Mouse (Mus musculus) MN1 (cell line): ENCODE results near the gene Fam208a.

ENCODE experiments used
- DNase-seq: peaks from one replicate; pipeline ENCODE4 v3.0.0-alpha.2; 2016; ENCODE audit warnings: low spot score

Gene Fam208a

DNA sequence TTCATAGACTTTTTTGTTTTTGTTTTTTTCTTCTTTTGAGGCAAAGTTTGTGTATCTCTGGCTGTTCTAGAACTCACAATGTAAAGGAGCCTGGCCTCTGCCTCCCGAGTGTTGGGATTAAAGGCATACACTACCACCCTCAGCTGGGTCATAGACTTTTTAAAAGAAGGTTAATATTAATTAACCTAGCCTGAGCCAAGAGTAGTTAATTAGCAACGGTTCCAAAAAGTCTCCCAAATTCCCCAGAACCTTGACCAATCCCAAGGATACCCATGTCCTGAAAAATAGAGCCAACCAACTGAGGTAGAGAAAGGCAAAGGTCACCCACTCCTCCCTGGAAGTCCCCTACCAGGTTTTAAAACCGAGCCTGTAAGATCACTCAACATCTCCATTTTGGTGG is 7.8 kb upstream of the Fam208a start:
- DNase-seq = no peak

DNA sequence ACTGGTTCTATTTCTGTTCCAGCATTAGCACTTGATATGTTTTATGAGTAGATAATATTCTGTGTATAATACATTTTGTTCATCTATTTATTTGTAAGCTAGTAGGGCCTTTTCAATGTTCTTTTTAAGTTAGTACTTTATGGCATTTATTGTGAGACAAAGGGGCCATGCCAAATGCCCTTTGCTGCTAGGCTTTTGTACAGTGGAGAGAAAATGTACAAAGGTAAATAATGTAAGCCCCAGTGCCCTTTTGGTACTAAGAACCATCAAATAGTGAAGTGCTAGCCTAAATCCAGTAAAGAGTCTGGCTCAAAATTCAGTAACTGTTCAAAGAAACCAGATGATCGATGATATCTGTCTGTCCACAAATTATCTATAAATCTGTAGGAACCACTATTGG is 6.3 kb upstream of the Fam208a start:
- no peak for DNase-seq

DNA sequence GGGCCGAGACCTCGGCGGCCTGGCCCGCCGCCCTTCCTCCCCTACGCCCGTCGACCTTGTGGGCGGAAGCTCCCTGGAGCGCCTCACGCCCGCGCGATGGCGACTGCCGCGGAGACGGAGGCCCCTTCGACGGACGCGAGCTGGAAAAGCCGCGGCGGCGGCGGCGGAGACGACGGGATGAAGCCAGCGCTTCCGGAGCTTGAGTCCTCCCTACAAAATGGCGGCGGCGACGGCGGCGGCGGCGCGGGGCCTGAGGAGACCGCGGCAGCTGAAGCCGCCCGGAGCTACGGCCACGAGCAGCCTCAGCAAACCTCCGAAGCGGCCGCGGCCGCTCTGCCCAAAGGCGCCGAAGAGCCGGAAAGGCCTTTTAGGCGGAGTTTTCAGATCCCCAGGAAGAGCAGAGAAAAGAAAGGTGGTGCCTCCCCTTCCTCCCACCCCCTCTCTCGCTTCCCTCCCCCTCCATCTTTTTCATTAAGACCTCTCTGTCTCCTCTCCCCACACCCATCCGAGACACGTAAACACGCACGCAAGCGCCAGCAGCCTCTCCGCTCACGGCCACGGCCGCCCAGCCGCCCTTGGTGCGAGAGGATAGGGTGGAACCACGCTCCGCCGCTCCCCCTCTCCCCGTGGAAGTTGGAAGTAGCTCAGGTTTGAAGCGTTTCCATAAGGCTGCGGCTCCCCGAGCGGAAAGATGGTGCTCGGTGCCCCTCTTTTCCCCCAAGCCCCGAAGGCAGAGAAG is 508 bp downstream of the Fam208a start:
- DNase-seq = peak; percentile 87

DNA sequence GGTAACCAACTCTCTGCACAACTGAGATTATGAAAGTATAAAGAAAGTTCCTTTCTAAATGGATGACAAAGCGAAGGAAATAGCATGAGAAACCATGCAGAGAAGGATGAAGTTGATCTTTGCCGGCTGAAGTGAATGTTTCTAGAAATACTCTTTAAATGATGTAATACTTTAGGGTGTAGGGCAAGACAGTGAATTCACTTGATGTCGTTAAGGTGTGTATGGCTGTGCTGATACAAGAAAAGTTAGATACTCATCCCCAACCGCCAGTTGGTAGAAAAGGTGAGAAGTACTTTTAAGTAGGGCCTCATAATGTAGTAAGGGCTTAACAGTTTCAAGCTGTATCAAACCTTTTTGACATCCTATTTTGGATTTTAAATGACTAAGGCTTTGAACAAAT is 1.6 kb downstream of the Fam208a start:
- no peak for DNase-seq

DNA sequence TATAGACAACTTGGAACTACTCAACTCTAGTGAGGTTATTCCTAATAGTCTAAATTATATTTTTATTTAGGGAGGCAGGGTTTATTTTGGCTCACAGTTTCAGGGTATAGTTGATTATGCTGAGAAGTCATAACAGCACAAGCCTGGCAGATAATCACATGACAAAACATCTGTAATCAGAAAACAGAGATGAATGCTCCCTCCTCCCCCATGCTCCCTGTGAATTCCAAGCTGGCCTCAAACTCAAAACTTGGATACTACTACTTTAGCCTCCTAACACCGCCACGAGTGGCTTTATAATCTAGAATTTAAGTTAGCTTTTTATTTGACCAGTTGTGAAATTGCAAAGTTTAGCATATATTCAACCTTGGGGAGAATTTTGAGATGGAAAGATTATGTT is 3.4 kb downstream of the Fam208a start:
- DNase-seq = no peak

DNA sequence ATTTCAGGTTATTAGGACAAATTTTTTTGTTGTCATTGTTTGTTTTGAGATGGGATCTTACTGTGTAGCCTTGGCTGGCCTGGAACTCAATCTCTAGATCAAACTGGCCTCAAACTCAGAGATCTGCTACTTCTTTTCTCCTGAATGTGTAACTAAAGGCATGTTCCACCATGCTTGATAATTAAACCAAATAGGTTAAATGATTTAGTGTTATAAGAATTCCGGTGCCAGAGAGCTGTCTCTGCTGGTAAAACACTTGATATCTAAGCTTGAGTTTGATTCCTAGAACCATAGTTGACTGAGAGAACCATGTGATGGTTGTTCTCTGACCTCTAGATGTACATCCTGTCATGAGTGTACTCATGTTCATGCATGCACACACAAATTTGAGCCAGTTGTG is 7.5 kb downstream of the Fam208a start:
- no peak for DNase-seq

DNA sequence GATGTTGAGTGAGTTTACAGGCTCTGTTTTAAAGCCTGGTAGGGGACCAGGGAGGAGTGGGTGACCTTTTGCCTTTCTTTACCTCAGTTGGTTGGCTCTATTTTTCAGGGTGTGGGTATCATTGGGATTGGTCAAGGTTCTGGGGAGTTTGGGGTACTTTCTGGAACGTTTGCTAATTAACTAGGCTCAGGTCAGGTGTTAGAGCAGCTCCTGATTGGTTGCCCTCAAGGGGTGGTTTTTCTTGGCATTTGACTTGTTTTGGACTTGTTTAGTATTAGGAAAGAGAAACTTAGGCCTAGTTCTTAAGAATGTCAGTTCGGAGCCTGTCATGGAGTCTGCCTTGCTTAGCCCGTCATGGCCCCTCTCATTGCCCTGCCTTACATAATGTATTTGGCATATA is 8.2 kb downstream of the Fam208a start:
- no peak for DNase-seq

DNA sequence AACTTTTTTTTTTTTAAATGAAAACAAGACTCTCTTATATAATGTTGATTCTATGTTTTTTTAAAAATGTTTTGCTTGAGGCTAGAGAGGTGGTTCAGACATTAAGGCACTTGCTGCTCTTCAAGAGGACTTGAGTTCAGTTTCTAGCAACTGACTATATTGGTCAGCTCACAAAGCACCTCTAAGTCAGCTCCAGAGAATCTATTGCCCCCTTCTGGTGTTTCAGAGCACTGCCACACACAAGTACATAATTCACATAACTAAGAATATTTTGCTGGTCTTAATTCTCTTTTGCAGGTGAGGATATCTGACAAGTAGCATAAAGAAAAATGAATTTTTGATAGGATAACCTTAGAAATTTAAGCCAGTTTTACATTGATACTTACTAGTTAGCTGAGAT is 12.3 kb downstream of the Fam208a start:
- DNase-seq = no peak

DNA sequence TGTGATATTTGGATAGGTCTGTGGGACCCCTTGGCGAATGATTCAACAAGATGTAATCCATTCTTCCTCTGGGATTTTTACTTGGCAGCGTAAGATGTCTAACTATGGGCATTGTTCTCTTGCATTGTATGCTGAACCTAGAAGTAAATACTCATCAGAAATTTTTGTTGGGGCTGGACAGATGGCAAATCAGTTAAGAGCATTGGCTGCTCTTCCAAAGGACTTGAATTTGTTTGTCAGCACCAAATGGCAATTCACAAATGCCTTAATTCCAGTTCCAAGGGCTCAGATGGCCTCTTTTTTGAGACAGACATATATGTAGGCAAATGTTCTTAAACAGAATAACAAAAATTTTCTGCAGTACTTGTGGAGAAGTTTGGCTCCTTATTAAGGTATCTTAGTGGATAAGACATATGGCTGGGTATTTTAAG is 16.2 kb downstream of the Fam208a start:
- no peak for DNase-seq

DNA sequence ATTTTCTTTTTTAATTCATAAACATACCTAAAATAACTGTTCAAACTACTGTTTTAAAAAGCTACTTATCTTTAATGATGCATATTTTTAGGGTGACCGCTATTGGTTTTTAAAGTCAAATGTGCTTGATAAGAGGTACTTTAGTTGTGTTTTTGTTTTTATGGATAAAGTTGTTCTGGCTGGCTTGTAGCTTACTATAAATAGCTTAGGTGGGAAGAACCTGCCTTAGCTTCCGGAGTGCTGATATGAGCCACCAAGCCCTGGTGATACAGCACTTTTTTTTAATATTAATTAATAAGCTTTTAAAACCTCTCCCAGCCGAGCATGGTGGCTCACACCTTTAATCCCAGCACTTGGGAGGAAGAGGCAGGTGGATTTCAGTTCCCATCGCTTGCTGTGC is 18.3 kb downstream of the Fam208a start:
- no peak for DNase-seq

DNA sequence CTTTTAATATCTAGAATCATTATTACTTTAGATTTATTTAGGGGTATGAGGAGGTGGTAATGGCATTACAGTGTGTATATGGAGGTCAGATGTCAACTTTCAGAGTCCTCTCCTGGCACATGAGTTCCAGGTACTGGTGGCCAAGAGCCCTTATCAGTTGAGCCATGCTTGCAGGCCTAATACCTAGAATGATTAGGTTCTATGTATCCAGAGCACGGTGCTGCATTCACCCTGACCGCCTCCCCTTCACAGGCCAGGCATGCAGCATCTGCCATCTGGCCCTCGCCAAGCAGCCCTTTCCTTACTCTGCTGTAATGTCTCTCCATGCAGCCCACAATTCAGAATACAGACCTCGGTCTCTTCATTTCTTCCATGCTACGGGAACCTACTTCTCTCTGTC is 62.8 kb downstream of the Fam208a start:
- no peak for DNase-seq

DNA sequence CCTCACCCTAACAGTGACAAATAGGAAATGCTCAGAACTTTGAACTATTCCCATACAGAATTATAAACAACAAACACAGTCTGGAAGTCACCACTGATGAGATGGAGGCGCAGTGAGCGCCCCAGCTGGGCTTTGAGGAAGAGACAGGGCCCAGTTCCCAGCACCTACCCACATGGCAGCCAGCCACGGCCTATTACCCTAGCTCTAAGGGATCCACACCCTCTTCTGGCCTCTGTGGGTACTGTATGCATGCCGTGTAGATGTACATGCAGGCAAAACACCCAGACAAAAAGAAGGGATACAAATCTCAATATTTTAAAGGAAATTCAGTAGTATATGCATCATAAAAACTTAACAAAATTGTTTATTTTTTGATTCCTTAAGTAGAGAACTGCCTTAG is 64.9 kb downstream of the Fam208a start:
- DNase-seq = no peak

DNA sequence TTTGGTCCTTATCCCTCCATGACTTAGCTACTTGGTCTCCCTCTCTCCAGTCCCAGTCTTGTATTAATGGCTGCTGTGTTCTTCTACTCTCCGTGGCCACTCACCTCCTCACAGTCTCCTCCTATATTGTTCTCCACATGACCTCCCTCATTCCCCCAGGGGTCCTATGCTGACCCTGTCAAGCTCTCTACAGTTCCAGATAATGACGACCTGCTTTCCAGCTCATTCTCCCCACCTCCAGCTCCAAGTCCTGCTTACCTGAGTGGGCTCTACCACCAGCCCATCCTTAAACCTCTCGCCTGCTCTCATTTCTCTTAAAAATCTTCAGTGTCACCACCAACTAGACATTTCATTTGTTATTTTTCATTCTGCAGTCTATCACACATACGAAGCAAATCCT is 72.5 kb downstream of the Fam208a start:
- no peak for DNase-seq

DNA sequence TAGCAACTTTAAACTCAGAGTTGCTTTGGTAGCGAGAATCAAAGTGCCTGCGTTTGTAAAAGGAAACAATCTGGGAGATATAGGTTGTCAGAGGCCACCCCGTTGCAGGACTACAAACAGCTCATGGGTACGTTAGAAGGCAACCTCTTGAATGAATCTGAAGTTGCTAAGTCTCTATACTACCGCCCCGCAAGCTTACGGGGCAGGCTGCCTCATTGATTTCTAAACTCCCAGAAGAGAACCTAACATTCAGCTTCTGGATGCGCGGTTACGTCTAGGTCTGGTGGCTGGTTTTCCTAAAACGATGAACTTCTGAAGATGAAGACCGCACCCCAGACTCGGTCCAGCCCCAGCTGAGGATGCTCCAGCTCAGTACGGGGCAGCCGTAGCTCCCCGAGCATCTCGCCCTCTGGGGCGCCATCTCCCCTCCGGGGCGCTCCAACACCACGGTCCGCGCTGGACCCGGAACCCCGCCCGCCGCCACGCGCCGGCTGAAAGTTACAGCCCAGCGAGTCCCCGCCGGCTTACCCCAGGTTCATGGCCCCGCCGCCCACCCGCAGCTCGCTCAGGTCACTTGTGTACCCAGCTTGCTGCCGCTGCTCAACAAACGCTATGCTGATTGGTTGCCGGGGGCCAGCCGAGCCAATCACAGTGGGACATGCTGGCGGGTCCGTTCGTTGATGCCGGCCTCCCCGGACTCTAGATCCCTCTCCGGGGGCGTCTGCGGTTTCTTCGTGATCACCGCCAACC is 79.4 kb downstream of the Fam208a start, which contains the start of gene Ccdc66:
TSS of gene Ccdc66 (minus strand) at position 567 of the 750 bp plus-strand sequence.
- peak; percentile 97 for DNase-seq

DNA sequence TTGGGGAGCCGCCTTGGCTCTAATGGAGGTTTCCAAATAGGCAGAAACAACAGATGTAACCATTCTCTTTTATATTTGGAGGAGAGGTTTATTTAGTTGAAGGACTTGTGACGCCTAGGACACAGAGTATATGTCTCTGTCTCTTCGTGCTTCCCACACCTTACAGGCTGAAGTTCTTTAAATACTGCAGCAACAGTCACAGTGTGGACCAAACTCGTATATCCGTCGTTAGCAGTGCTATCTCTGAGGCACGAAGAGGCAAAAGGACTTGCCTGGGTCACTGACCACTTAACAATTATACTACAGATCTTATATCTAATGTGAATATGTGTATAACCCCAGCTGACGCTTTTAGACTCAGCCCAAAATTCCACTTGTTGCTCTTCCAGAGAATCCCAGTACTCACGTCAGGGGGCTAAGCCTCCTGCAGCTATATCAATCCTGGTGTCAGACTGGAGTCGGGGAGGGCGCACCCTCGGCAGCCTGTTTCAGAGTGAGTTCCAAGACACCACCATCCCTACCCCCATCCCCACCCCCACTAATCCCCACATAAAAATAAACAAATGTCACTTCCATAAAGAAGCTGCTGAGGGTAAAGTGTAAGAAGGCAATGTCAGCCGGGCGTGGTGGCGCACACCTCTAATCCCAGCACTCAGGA is 80.1 kb downstream of the Fam208a start:
- peak; percentile 7 for DNase-seq

DNA sequence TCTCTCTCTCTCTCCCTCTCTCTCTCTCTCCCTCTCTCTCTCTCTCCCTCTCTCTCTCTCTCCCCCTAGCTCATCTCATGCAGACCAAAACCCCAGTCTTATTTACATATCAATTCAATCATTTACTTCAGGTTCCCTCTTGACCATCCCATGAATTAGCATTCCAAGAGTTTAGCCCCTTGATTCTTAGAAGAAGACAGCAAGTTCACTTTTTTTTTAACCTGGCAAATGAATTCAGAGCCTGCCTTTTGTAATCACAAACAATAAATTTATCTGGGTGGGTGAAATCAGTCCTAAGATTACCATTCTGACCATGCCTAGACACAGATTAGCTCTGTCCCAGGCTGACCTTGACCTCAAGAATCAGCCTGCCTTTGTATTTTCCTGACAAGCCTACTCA is 95.9 kb downstream of the Fam208a start:
- DNase-seq = no peak
